Mouse (Mus musculus) heart, adult 2 months (tissue): ENCODE results near the gene Tpm1.

Source experiments
- CTCF ChIP-seq: fragments of 200-600 bp; IDR thresholded peaks from 2 replicates; pipeline ENCODE4 v1.8.1; 2022; ENCODE audit warnings: antibody characterized with exemption, mild to moderate bottlenecking, moderate library complexity
- EP300 ChIP-seq: fragments of 200-500 bp; IDR thresholded peaks from 2 replicates; pipeline ENCODE4 v1.6.1; 2011; ENCODE audit warnings: low read depth, low read length, control low read depth; ENCODE audit not compliant: insufficient read depth
- POLR2A ChIP-seq: fragments of 200-500 bp; IDR thresholded peaks from 2 replicates; pipeline ENCODE4 v1.6.1; 2011; ENCODE audit warnings: mild to moderate bottlenecking, low read depth, low read length, control low read depth; ENCODE audit not compliant: insufficient read depth

GRCm38 (mm10) chr9:67071103-67071502 lies 21.9 kb upstream of the Tpm1 start:
- no peak for TF ChIP-seq EP300
- no peak for TF ChIP-seq CTCF
- no peak for TF ChIP-seq POLR2A
